Mouse (Mus musculus): ENCODE measurements at regions not wholly inside any gene's neighbourhood (a gene's known extent, or its start where the extent isn't known, plus 50 kb on each side); places are given as distances from the start of the nearest gene placed in this dataset.
A peak's percentile ranks its signal among the peaks of the same experiment; 100 is the strongest.

- H3K27ac ChIP-seq (ENCODE audit: low read length) = no peak overlapping the region
- no peaks in the 10 kb centered on the region for H3K27me3 ChIP-seq (replicated peaks; ENCODE audit: insufficient read depth, low read length)
- ATAC-seq (no peak), DNase-seq (ENCODE audit: low spot score) (no peak)
- H3K9ac ChIP-seq (replicated peaks; ENCODE audit: low read depth) = no peak overlapping the region
- TF ChIP-seq EP300 (IDR thresholded peaks at IDR 0.05) (no peak), CTCF (IDR thresholded peaks at IDR 0.05) (no peak)
- H3K9me3 ChIP-seq (ENCODE audit: low read length) = no peaks in the 10 kb centered on the region
- no peaks in the 10 kb centered on the region for H3K36me3 ChIP-seq (ENCODE audit: insufficient read depth, low read length)
- WGBS = 82% methylated on average over 15 of the region's 15 CpGs
- no peak overlapping the region for H3K4me3 ChIP-seq (ENCODE audit: low read depth, low read length)
- no peak overlapping the region for H3K4me2 ChIP-seq (replicated peaks; ENCODE audit: low read depth, low read length)
- H3K4me1 ChIP-seq (ENCODE audit: insufficient read depth, low read depth, low read length) = no peaks in the 10 kb centered on the region
These were observed 275.4 kb upstream of the 4930535I16Rik start for GRCm38 (mm10) chr4:124193059-124193721.

GRCm38 (mm10) chr4:124190775-124191174 lies 273.0 kb upstream of the 4930535I16Rik start:
- DNase-seq (ENCODE audit: low spot score) (no peak), ATAC-seq (no peak)
- no peaks in the 10 kb centered on the region for H3K9me3 ChIP-seq (ENCODE audit: low read length)
- H3K27me3 ChIP-seq (replicated peaks; ENCODE audit: insufficient read depth, low read length) = no peaks in the 10 kb centered on the region
- no peaks in the 10 kb centered on the region for H3K36me3 ChIP-seq (ENCODE audit: insufficient read depth, low read length)
- H3K9ac ChIP-seq (replicated peaks; ENCODE audit: low read depth) = no peak overlapping the region
- no peak overlapping the region for H3K4me2 ChIP-seq (replicated peaks; ENCODE audit: low read depth, low read length)
- H3K4me3 ChIP-seq (ENCODE audit: low read depth, low read length) = no peak overlapping the region
- TF ChIP-seq EP300 (IDR thresholded peaks at IDR 0.05) (no peak), CTCF (IDR thresholded peaks at IDR 0.05) (no peak)
- no peak overlapping the region for H3K27ac ChIP-seq (ENCODE audit: low read length)
- no peaks in the 10 kb centered on the region for H3K4me1 ChIP-seq (ENCODE audit: insufficient read depth, low read depth, low read length)
- 80% methylated on average over 4 of the region's 4 CpGs for WGBS

- ATAC-seq = no peak
- H3K4me3 ChIP-seq (ENCODE audit: low read depth, low read length) = no peak overlapping the region
These were observed 272.2 kb upstream of the 4930535I16Rik start for GRCm38 (mm10) chr4:124189993-124190385.

GRCm38 (mm10) chr4:124189352-124189992 lies 271.6 kb upstream of the 4930535I16Rik start:
- DNase-seq (ENCODE audit: low spot score) (peak; percentile 7), ATAC-seq (no peak)
- TF ChIP-seq CTCF (IDR thresholded peaks at IDR 0.05) = no peak
- TF ChIP-seq EP300 (IDR thresholded peaks at IDR 0.05) = no peak
- Histone ChIP-seq H3K9ac (replicated peaks; ENCODE audit: low read depth) (no peak overlapping the region), H3K4me2 (replicated peaks; ENCODE audit: low read depth, low read length) (no peak overlapping the region), H3K4me3 (ENCODE audit: low read depth, low read length) (no peak overlapping the region), H3K27me3 (replicated peaks; ENCODE audit: insufficient read depth, low read length) (no peaks in the 10 kb centered on the region), H3K4me1 (ENCODE audit: insufficient read depth, low read depth, low read length) (no peaks in the 10 kb centered on the region), H3K36me3 (ENCODE audit: insufficient read depth, low read length) (no peaks in the 10 kb centered on the region), H3K27ac (ENCODE audit: low read length) (no peak overlapping the region), H3K9me3 (ENCODE audit: low read length) (no peaks in the 10 kb centered on the region)
- 10% methylated on average over 23 of the region's 24 CpGs for WGBS

More at GRCm38 (mm10) chr4:124189993-124190385, 272.2 kb upstream of the 4930535I16Rik start:
- H3K9ac ChIP-seq (replicated peaks; ENCODE audit: low read depth) = no peak overlapping the region
- 55% methylated on average over 13 of the region's 13 CpGs for WGBS
- H3K27me3 ChIP-seq (replicated peaks; ENCODE audit: insufficient read depth, low read length) = no peaks in the 10 kb centered on the region
- TF ChIP-seq EP300 (IDR thresholded peaks at IDR 0.05) (no peak), CTCF (IDR thresholded peaks at IDR 0.05) (no peak)
- H3K27ac ChIP-seq (ENCODE audit: low read length) = no peak overlapping the region
- DNase-seq (ENCODE audit: low spot score) = no peak
- H3K4me1 ChIP-seq (ENCODE audit: insufficient read depth, low read depth, low read length) = no peaks in the 10 kb centered on the region
- H3K9me3 ChIP-seq (ENCODE audit: low read length) = no peaks in the 10 kb centered on the region
- H3K4me2 ChIP-seq (replicated peaks; ENCODE audit: low read depth, low read length) = no peak overlapping the region
- no peaks in the 10 kb centered on the region for H3K36me3 ChIP-seq (ENCODE audit: insufficient read depth, low read length)

- H3K27ac ChIP-seq (ENCODE audit: low read length) = no peak overlapping the region
- 75% methylated on average over 4 of the region's 4 CpGs for WGBS
- H3K9ac ChIP-seq (replicated peaks; ENCODE audit: low read depth) = no peak overlapping the region
- DNase-seq (ENCODE audit: low spot score) = no peak
- H3K36me3 ChIP-seq (ENCODE audit: insufficient read depth, low read length) = no peaks in the 10 kb centered on the region
- ATAC-seq = no peak
- H3K27me3 ChIP-seq (replicated peaks; ENCODE audit: insufficient read depth, low read length) = no peaks in the 10 kb centered on the region
- no peak overlapping the region for H3K4me3 ChIP-seq (ENCODE audit: low read depth, low read length)
- H3K4me2 ChIP-seq (replicated peaks; ENCODE audit: low read depth, low read length) = no peak overlapping the region
- H3K4me1 ChIP-seq (ENCODE audit: insufficient read depth, low read depth, low read length) = no peaks in the 10 kb centered on the region
- TF ChIP-seq CTCF (IDR thresholded peaks at IDR 0.05) = no peak
- no peak for TF ChIP-seq EP300 (IDR thresholded peaks at IDR 0.05)
- no peaks in the 10 kb centered on the region for H3K9me3 ChIP-seq (ENCODE audit: low read length)
These were observed 269.3 kb upstream of the 4930535I16Rik start for GRCm38 (mm10) chr4:124187108-124187507.

- Histone ChIP-seq H3K9ac (replicated peaks; ENCODE audit: low read depth) (no peak overlapping the region), H3K27me3 (replicated peaks; ENCODE audit: insufficient read depth, low read length) (peaks cover 13% of the 10 kb centered on the region; the same call in 1 of the 2 replicates), H3K27ac (ENCODE audit: low read length) (no peak overlapping the region), H3K36me3 (ENCODE audit: insufficient read depth, low read length) (no peaks in the 10 kb centered on the region), H3K4me2 (replicated peaks; ENCODE audit: low read depth, low read length) (no peak overlapping the region), H3K9me3 (ENCODE audit: low read length) (no peaks in the 10 kb centered on the region), H3K4me1 (ENCODE audit: insufficient read depth, low read depth, low read length) (no peaks in the 10 kb centered on the region), H3K4me3 (ENCODE audit: low read depth, low read length) (no peak overlapping the region)
- no peak for ATAC-seq
- DNase-seq (ENCODE audit: low spot score) = peak; percentile 11
- 45% methylated on average over 4 of the region's 4 CpGs for WGBS
- TF ChIP-seq EP300 (IDR thresholded peaks at IDR 0.05) (no peak), CTCF (IDR thresholded peaks at IDR 0.05) (no peak)
These were observed 263.5 kb upstream of the 4930535I16Rik start for GRCm38 (mm10) chr4:124181335-124181734.

Measured in lung, postnatal 0 days (tissue).